Mouse (Mus musculus) heart, postnatal 0 days (tissue): ENCODE data around the gene Icos.

ENCODE experiments used
- CTCF ChIP-seq: IDR thresholded peaks from 2 replicates; pipeline ENCODE4 v1.5.1; 2016; ENCODE audit warnings: antibody characterized with exemption, control low read depth, low read depth
- EP300 ChIP-seq: IDR thresholded peaks from 2 replicates; pipeline ENCODE4 v1.6.1; 2016; ENCODE audit warnings: antibody characterized with exemption, low read depth

DNA sequence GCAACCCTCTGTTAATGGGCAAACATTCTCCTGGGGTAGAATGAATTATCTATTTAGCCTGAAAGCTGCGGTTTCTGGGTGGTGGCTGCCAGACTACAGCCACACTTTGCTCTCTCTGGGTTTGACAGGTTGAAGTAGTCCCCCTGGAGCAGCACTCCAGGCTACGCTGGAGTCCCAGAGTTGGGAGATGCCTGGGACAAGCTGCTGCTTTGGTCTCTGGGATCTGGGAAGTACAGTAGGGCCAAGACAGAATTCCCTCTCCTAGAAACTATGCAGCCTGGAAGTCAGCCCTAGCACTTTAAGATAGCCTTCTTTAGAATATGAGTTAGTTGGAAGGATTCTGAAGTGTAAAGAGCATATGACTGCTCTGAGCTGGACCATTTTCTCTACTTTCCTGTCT, 21.0 kb downstream of the Icos start:
- TF ChIP-seq CTCF (no peak), EP300 (no peak)
